Mouse (Mus musculus): ENCODE results near the gene Wdr91.

Gene Wdr91

DNA sequence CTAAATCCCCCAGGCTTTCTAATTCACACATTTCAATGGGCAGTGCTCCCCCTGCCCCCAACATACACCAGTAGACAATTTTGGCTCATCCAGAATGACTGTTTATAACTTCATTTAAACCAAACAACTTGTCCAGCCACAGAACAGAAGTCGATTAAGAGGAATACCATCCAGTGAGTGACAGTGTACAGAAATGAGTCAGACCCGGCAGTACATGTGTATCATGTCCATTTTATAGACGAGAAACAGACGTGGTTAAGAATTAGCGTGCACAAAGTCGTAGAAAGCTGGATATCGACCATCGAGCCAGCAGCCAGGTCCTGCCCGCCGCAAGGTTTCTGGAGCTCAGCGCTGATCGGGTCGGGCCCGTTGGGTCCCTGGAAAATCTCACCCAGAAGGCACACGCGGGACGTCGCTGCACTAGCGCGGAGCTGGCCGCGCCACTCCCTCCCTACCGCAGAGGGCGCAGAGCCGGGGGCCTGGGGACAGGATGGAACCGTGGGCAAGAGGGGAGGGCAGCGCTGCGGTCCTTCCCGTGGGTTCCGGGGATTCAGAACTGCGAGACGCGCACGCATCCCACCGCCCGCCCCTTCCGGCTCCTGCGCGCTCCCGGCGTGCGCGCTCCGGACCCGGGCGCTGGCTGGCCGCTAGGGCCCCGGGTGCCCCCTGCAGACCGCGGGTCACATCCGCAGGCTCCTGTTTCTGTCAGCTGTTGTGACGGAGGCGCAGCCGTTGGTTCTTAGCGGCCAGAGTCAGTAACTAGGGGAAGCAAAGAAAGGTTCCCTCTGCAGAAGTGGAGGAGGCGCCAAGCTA, 33.0 kb downstream of the Wdr91 start, which contains the start of gene Cyren:
TSS of gene Cyren (minus strand) at position 552 of the 813 bp plus-strand sequence.
- DNase-seq = peak; percentile 92

DNA sequence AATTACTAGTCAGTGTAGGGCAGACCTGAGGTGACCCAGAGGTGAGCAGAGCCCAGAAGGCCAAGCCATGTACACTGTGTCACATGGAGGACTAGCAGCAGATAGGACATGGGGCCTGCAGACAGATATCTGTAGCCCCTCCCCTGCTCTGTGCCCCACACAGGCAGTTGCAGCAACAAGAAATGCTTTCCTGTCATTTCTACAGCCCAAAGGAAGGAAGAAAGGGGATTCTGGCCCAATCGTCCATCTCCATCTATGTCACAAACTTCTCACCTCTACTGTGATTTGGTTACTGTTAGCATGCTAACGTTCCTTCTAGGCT, 33.9 kb downstream of the Wdr91 start:
- no peak for DNase-seq

DNA sequence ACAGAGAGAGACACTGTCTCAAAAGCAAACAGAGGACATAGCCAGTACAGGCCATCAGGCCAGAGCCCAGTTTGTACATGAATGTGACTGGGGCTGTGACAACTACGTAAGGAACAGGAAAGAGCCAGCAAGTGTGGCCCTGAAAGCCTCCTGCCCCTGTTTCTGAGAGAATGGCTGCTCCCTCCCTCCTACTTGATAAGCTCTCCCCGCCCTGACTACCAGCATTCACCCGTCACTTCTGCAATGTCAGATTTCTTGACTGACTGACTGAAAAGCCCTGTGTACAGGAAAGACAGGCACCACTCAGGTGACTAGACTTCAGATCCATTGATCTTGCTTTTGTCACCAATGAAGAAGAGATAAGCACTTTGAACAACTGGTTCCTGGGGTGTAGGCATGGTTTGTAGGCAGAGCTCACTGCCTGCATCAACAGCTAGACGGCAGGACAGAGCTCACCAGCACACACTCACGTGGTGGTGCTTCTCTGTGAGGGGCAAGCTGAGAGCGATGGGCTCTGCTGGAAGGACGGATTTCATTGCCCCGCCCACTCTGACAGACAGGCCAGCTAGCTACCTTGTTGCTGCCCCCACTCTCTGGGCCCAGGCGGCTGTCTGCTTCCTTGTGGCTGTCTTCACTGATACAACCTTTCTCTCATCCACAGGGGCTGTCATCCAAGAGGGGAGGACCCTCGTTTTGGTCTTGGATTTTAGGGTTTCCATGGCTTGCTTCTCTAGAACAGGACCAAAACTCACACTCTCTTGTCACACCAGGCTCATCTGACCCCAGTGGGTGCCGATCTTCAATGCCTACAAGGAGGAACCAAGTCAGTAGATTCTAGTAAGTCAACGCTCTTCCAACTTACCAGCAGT, 34.5 kb downstream of the Wdr91 start:
- DNase-seq = no peak

DNA sequence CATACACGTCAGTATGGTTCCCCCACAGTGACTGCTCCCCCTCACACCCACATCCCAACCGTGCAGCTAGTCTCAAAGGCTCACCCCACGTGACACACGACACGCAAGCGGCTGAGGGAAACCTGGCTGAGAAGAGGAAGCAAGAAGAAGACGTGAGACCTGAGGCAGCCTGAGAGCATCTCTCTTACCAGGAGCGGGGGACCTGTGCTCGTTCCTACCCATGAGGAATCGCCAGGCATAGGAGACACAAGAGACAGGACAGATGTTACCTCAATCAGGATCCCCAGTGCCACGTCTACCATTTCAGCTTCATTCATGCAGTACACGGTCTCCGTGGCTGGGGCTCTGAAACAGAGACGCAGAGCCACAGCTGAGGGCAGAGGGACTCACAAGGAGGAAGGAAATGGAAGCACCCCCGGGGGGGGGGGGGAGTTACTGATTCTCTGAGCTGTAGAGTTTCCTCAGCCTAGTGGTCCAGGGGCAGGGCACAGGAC, 35.4 kb downstream of the Wdr91 start:
- no peak for DNase-seq

DNA sequence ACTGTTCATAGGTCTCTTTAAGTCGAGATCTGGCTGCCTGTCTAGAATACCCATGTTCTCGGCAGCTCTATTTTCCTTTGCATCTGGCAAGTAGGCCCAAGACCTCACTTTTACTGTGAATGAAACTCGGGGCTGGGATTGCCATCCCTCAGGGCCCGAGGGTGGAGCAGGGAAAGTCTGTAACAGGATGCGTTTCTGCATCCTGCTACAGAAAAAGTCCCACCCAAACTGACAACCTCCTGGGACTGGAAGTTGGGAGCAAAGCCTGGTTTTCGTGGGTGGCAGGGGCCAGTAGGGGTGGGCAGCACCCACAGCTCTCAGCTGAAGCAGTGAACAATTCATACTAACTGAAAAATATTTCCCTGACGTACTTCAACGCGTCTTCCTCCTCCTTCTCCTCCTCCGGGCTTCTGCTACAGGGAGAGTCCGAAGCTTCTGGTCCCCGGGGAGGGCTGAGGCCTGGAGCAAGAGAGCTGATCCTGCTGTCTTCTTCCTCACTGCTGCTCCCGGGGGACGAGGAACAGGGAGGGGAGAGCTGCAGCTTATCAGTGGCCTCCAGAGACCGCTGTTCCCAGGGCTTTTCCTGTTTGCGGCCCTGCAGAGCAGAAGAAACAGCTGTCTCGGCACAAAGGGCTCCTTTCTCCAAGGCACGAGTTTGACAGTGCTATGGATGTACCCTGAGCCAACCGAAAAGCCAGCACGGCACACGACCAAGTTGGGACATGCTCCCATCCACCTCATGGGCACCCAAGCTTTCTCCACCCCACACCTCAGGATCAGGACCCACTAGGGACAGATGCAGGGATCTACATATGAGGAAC, 36.4 kb downstream of the Wdr91 start:
- DNase-seq = no peak

DNA sequence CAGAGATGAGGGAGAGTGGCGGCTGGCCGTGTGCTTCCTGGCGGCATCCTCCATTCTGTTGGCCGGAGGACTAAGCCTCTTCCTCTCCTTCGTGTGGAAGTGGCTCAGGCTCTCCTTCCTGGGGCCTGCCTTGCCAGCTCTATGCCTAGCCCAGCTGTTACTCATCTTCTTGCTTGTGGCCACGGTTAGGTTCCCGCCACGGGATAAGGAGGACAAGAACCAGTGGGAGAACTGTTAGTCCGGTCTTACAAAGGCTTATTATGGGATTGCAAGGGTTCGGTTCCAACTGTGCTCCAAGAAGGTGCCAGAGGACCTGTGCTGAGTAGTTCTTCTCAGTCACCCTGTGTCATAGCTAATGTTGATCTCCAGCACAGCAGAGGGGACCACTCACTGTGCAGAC, 37.8 kb downstream of the Wdr91 start:
- no peak for DNase-seq

DNA sequence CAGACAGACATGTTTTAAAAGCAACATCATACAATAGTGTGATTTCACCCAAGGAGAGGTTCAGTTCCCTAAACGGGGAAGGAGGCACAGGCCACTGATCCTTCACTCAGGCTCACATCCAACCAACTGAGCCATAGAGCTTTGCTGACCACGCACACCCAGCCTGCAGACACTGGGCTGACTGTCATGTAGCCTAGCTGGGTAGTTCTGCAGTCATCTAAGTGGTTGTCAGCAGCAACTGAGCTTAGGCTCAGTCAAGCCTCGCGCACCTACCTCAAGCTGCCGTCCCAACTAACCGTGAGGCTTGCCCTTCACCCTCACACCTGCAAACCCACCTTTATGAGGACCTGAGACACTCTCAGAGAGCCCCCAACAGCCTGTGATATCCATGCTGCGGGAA, 38.7 kb downstream of the Wdr91 start:
- DNase-seq = no peak

DNA sequence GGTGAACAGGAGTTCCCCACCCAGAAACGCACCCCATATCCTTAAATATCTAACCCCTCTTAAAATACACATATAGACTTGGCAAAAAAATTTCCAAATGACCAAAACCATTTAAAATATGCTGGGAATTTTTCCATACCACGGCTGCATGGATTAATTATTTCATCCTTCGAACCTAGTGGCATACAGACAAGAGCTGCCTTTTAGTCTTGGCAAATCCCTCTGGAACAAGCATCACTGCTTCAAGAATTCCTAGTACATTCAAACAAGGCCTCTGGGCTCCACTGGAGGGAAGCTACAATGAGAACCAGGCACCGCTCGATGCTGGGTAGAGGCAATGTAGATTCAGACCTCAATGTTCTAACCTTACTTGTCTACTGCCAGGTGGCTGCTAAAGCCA, 40.0 kb downstream of the Wdr91 start:
- no peak for DNase-seq

DNA sequence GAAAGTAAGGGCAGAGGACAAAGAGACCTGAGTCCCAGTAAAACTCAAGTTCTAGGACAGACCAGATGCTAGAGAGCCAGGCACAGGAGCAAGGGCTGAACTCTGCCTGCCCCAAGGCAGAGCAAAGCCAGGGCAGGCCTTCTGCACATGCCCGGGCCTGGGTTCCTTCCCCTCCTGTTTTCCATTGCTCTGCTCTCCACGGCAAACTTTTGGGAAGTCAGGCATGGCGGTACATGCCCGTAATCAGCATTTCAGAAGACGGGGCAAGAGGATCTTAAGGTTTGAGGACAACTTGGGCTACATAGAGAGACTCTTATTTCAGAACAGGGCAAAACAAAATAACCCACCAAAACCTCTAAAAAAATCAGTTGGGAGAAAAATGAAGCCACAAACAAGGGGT, 40.5 kb downstream of the Wdr91 start:
- DNase-seq = no peak

DNA sequence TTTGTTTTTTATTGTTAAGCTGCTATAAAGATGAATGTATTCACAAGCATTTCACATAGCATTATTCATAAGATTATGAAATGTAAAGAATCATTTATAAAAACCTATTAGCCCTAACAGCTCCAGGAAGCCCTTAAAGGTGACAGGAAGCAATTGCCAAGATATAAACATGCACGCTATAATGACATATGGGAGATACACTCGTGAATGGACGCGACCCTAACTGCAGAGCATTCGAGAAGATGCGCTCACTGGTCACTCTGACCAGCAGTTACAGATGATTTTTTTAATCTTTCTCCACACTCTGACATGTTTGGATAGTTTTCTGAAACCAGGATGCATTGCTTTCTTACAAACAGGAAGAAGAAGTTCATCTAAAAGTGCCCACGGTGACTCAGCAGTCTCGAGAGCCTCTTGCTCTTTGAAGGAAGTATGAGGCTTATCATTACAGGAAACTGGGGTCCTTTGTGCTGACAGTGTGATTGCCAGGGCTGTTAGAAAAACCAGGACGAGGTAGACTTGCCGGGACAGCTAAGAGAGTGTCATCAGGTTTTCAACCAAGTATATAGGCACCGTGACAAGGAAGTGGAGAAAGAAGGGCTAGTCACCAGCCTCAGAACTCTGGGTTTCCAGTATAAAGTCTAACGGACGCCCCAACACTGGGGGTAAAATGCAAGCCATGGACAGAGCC, 41.3 kb downstream of the Wdr91 start:
- no peak for DNase-seq

DNA sequence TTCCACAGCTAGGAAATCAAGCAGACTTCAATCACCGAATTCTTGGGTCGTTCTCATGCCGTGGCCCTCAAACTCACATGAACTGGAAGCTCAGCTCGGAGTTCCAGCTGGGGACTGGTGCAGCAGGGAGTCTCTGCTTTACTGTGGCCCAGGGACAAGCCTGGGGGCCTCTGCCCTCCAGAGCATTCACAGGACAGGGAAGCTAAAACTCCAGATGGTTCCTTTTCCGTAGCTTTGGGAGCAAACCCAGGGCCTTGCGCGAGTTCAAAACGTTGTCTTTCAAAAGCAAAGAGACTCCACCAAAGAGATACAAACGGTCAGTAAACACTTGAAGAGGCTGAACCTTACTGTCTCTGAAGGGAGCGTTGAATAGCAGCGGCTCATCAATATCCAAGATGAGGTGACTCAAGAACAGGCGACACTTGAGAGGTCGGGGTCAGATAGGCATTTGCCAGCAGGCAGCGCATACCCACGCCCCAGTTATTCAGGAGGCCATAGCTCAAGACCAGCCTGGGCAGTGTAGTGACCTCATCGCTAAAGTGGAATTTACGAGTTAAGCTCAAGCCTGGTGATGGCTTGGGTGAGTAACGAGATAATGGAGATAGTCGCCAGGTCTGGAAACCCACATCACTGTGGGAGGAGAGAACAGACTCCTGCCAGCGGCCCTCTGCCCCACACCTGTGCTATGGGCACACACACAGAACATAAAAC, 42.0 kb downstream of the Wdr91 start:
- no peak for DNase-seq

DNA sequence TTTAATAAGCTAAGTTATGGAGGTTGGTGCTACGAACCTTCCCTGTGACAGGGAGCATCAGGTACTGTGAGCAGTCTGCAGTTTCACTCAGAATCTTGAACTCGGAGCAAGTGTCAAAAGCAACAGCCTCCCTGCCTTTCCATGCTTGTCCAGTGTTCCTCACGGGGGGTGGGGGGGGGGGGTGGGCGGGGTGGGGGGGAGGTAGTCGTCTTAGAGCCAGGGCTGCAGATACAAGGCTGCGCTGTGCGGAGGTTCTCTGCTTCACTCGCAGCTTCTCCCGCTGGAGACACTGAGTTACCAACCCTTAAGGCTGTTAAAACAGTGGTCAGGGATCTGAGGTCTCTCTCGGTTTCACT, 42.7 kb downstream of the Wdr91 start:
- DNase-seq = no peak

DNA sequence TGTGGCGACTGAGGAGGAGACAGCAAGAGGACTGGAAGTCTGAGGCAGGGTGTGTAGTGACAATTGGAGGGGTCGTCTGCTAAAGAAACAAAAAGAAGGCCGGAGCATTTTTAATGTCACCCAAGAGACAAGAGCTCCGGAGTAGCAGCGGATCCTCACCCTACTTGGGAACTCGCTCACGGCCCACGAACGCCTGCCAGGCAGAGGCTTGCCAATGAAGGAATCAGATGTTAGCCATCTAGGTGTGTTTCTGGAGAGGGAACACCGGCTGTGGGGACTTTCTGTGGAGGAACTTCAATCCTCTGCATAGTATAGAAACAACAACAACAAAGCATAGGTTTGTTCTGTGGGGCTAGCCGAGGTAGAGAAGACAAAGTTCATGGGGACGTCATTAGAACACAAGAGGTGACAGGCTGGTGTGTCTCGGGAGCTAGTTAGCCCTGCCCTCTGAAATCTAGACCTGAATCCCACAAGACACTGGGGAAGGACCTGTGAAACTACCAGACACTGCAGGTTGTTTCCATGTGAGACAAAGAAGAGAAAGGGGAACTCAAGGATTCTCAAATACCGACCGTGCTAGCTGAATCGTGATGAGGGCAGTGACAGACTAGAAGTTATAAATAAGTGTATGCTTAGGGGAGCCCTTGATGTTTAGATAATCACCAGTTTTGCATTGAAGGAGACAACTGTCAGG, 43.2 kb downstream of the Wdr91 start:
- no peak for DNase-seq

DNA sequence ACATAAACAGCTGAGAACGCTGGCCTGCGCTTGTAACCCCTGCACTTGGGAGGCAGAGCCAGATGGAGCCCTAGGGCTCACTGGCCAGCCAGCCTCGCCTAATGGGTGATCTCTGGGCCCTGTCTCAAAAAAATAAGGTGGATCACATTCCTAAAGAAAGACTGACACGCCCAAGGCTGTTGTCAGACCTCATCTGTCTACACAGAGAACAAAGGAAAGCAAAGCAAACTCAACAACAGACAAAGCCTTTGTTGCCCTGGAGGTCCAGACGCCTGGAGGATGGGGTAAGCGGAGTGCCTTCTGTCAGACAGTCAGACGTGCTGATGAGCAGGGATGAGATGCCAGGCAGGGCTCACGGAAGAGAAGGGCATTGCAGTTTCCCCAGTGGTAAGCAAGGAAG, 43.9 kb downstream of the Wdr91 start:
- no peak for DNase-seq

DNA sequence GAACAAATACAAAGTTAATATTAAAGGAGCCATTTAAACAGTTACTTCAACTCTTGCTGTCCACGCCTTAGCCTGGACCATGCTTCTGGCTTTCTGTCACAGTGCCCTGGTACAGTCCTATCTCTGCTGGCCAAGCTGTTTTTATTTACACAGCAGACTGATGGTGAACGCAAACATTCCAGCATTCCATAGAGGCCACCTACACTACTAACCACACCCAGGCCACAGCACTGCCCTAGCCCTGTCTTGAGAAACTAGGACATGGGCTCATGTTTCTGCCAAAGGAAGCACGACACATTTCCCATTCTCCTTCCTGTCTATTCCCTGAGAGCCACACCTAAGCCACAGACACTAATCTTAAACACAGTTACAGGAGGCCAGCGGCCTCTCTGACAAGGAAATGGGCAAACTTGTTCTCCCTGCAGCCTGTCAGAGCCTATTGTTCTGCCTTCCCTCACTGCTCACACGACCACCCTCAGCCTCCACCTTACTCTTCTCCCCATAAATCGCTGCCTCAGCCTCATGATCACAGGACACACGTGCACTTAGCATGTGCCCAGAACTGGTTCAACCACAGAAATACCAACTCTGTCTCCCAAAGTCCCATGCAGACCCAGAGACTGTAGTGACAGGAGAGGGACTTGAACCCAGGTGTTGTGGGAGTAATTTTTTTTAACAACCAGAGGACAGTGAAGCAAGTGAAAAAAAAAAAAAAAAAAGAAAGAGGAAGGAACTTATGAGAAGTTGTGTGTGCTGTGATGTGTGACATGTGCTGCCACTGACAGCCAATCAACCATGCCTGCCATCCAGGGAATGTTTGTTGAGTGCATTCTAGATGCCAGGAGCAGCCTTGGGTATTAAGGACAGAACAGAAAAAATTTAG, 44.7 kb downstream of the Wdr91 start:
- DNase-seq = no peak

DNA sequence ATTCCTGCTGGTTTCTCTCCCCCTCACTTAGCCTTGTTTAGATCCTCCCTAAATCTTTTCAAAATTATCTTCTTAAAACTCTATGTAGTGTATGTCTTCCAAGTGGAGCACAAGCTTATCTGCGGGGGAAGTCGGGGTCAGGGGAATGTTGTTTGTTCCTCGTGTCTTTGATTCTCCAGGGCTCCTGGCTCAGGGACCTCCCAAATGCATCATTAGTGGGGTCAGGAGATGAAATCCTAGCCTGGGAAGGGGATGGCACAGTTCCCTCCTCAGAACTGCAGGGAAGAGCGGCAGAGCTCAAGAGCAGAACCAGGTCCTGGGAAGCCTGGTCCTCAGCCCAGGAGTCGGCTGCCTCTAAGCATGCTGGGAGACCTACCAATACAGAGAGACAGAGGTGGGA, 45.5 kb downstream of the Wdr91 start:
- no peak for DNase-seq

DNA sequence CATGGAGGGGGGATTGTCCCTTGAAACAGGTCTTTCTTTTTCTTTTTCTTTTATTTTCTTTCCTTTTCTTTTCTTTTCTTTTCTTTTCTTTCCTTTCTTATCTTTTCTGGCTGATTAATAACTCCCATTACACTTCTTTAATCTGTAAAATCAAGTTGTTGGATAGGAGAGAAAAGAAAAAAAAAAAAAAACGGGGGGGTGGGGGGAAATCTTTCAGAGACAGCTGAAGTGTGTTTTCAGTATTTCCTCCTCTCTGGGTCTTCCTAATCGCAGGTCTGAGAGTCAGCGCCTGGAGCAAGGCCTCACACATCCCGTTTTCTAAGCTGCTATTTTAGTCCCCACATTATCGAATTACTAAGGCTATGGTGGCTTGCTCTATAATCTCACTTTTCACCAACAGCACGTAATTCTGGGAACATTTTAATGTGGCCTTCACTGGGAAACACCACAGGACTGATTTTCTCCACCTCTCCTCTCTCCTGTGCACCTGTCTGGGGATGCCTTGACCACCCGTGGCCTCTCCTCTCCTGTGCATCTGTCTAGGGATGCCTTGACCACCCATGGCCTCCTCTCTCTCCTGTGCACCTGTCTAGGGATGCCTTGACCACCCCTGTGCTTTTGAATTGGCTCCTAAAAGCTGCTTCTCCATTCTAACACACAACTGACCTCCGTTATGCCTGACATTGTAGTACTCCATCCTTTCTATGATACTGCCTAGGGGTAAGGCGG, 46.7 kb downstream of the Wdr91 start:
- DNase-seq = no peak

DNA sequence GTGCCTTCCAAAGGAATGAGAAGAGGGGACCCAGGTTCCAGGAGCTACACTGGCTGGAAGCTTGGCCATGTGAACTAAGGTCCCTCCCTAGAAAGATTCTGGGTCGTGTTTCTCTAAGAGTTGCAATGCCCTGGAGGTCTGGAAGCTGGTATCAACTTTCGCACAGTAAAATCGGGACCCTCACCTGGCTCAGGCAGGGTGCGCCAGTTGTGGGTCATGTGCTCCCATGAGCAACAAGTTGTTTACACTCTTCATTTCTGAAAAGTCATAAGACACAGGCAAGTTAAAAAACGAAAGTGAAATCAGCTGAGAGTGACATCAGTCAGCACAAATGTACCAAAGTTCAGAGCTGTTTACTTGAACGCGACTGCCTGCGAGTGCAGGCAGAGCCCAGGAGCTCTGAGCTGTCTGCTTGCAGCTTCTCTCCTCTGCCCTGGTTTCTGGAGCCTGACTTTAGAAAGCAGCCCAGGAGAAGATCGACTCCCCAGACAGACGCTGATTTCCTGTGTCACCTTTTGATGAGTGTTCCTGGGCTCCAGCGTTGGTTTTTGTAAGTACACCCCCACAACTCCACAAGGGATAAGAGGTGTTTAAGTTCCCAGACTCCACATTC, 47.8 kb downstream of the Wdr91 start, which contains the start of gene Tmem140:
TSS of gene Tmem140 (plus strand) at position 356 of the 613 bp plus-strand sequence.
- DNase-seq = no peak

DNA sequence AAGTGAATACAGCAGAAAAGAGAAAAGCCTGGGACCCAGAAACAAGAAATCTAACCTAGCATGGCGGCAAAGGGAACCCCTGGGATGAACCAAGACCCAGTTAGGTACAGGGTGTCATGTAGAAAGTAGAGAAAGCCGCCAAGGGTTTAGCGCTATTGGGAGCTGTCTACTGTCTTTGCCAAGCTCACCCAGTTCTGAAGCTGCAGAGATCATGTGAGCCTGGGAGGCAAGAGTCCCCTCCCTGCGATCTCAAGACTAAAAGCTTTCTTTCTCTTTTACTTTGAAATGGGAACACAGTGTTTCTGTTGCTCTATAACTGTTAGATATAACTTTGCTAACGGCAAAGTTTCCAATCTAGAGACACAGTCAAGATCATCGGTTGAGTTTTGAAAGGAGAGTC, 48.3 kb downstream of the Wdr91 start:
- DNase-seq = no peak
